Mouse (Mus musculus) ES-E14 (cell line): ENCODE measurements around the gene Klf9. TPM values are rescaled to one million over a fixed set of nuclear protein-coding genes. Genes with fewer than 3 reads are reported as not detected.
"Not testable (repeated sequence)": the region's sequence is repeated elsewhere in the genome, so short reads cannot be mapped to it uniquely, and the experiment has no call there.

Experiments used
- DNase-seq: peaks from one replicate; pipeline ENCODE4 v3.0.0-alpha.2; 2013; ENCODE audit warnings: low read depth, low spot score
- H3K27ac ChIP-seq: 2 replicates; pipeline ENCODE4 v1.5.1; 2012; ENCODE audit warnings: low read depth, mild to moderate bottlenecking, low read length, moderate library complexity, mixed read lengths; ENCODE audit not compliant: poor library complexity, insufficient read depth, severe bottlenecking
- H3K36me3 ChIP-seq: 2 replicates; pipeline ENCODE4 v1.6.1; 2012; ENCODE audit warnings: mild to moderate bottlenecking, low read length, moderate library complexity, mixed read lengths; ENCODE audit not compliant: control insufficient read depth, poor library complexity, insufficient read depth, severe bottlenecking
- H3K4me1 ChIP-seq, 2 experiments: fragments of 150-350 bp in 1 of 2; sonication (generic) in 1 of 2; 2 replicates each; pipeline ENCODE4 v1.6.1; 2012; ENCODE audit warnings: low read length in 2 of 2, mild to moderate bottlenecking in 1 of 2, mixed read lengths in 1 of 2; ENCODE audit not compliant: control insufficient read depth in 2 of 2, insufficient read depth in 2 of 2, poor library complexity in 1 of 2
- H3K4me3 ChIP-seq, 2 experiments: fragments of 150-350 bp in 1 of 2; sonication (generic) in 1 of 2; 2 replicates each; pipeline ENCODE4 v1.5.1; 2012; ENCODE audit warnings: low read length in 2 of 2, low read depth in 1 of 2, mild to moderate bottlenecking in 1 of 2, mixed read lengths in 1 of 2; ENCODE audit not compliant: insufficient read depth in 1 of 2, poor library complexity in 1 of 2, severe bottlenecking in 1 of 2
- H3K9ac ChIP-seq: 2 replicates; pipeline ENCODE4 v1.6.1; 2012; ENCODE audit warnings: low read depth, mild to moderate bottlenecking, low read length, mixed read lengths; ENCODE audit not compliant: poor library complexity, insufficient read depth, severe bottlenecking
- H3K9me3 ChIP-seq: fragments of 150-350 bp; sonication (generic); 2 replicates; pipeline ENCODE4 v1.6.1; 2012; ENCODE audit warnings: low read depth, mild to moderate bottlenecking, low read length; ENCODE audit not compliant: control insufficient read depth, insufficient read depth
- CHD2 ChIP-seq: IDR thresholded peaks from 2 replicates; pipeline ENCODE4 v1.6.1; 2014; ENCODE audit warnings: mild to moderate bottlenecking, low read depth, low read length, inconsistent platforms
- HCFC1 ChIP-seq: IDR thresholded peaks from 2 replicates; pipeline ENCODE4 v1.6.1; 2012; ENCODE audit warnings: low read length, inconsistent platforms, borderline replicate concordance; ENCODE audit not compliant: insufficient read depth
- MAFK ChIP-seq: IDR thresholded peaks from 2 replicates; pipeline ENCODE4 v1.6.1; 2014; ENCODE audit warnings: mild to moderate bottlenecking, low read depth, low read length, inconsistent platforms; ENCODE audit not compliant: insufficient read depth
- ZC3H11A ChIP-seq: IDR thresholded peaks from 2 replicates; pipeline ENCODE4 v1.6.1; 2012; ENCODE audit warnings: low read depth, mild to moderate bottlenecking, inconsistent platforms, low read length, borderline replicate concordance
- ZNF384 ChIP-seq: IDR thresholded peaks from 2 replicates; pipeline ENCODE4 v1.6.1; 2012; ENCODE audit warnings: low read depth, low read length, inconsistent platforms
- in situ Hi-C, 2 experiments: fragments of 600-800 bp; cut with MboI; formaldehyde crosslinking; loops; one replicate each; pipeline ENCODE4 v1.15.1; 2025; ENCODE audit warnings: low sequenced_read_pairs in 2 of 2, inconsistent platforms in 1 of 2; ENCODE audit not compliant: unreplicated experiment in 2 of 2
- total RNA-seq: library from RNA; depleted of rRNA; stranded (reverse); fragments of 300-350 nt; gene quantifications from 2 replicates; pipeline ENCODE4 v1.2.3, GENCODE M21; 2012

Gene Klf9
- total RNA-seq, 1 experiment, result 90.8 TPM

DNA sequence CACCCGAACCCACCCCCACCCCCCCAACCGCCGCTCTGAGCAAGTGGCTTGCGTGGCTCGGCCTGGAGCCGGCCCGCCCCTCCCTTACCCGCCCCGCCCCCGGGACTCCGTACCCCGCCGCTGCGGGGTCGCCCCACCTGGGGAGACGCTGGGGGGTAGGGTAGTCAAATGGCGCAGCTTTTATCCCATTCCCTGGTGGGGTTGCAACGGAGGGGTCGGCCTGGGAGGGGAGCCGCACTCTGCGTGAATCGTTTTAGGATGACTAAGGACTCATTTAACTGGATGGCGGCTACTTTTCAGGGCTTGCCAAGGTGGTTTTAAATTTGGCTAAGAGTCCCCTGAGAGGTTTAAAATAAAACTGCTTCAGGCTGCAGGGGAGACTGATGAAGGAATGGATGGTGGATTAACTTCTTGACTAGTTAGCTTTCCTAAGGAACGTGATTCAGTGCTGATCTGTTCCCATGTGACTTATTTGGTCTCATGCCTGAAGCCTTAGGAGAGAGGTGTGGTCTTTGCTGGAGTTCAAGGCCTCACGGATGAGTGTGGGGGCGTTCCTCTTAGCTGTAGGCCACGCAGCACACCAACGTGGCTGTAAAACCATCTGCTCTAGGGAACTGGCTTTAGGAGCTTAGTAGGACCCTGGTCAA, 1.5 kb downstream of the Klf9 start:
- Histone ChIP-seq H3K9me3 (no peaks in the 10 kb centered on the region), H3K9ac (peak overlapping the region; percentile 95), H3K4me1 (peaks cover 0 to 1% of the 10 kb centered on the region in 2 experiments; a peak in 2 of 4 replicates), H3K4me3 (peak overlapping the region; percentile 93 to 96), H3K36me3 (peaks cover 24% of the 10 kb centered on the region; the same call in 1 of the 2 replicates), H3K27ac (peak overlapping the region; percentile 95)
- DNase-seq, result no peak
- in situ Hi-C loops, result no loop called here
- no peak for TF ChIP-seq CHD2
- no peak for TF ChIP-seq MAFK
- no peak for TF ChIP-seq HCFC1
- TF ChIP-seq ZC3H11A, result no peak
- no peak for TF ChIP-seq ZNF384

DNA sequence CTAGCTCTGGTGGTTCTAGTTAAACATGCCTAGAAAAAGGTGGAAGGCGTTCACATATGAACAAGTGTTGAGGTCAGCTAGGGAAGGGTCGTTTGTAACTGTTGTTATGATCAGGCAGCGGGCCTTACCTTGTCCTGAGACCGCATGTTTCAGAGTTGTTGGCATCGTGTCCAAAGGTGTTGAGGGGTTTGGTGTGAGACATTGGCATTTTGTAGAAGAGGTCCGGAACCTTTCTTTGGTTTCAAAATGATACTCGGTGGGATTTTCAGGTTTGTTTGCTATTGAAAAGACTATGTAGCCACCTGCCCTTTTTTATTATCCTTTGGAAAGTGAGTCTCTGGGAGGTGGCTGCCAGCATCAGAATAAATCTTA, 2.0 kb downstream of the Klf9 start:
- in situ Hi-C loops, result no loop called here
- H3K4me1 ChIP-seq, result peaks cover 0 to 1% of the 10 kb centered on the region in 2 experiments; a peak in 2 of 4 replicates
- DNase-seq, result no peak
- H3K36me3 ChIP-seq, result peaks cover 26% of the 10 kb centered on the region
- H3K9me3 ChIP-seq, result no peaks in the 10 kb centered on the region
- H3K27ac ChIP-seq, result peak overlapping the region; percentile 64
- peak overlapping the region; percentile 93 to 96 for H3K4me3 ChIP-seq
- peak overlapping the region; percentile 95 for H3K9ac ChIP-seq
- TF ChIP-seq ZNF384 (no peak), MAFK (no peak), ZC3H11A (no peak), HCFC1 (no peak), CHD2 (no peak)

DNA sequence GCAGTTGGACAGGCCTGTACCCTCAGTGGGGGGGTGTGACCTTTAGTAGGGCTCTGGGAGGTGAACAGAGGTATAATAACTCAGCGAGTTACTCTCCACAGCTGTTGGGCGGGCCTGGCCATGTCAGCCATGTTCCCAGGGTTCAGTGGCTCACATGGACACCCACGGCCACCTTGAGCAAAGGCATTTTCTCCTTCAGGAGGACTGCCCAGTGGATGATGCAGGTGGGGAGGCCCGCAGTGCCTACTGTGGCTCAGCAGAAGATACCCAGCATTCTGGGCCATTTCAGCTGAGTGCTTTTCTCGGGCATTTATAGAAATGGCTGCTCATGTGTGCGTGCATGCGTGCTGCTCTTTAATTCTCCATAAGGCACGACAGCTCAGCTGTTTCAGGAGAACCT, 2.5 kb downstream of the Klf9 start:
- Histone ChIP-seq H3K9me3 (no peaks in the 10 kb centered on the region), H3K9ac (peak overlapping the region; percentile 95), H3K4me3 (peak overlapping the region; percentile 93 to 96), H3K36me3 (peaks cover 27% of the 10 kb centered on the region), H3K4me1 (peaks cover 0 to 1% of the 10 kb centered on the region in 2 experiments; a peak in 2 of 4 replicates), H3K27ac (peak overlapping the region; percentile 64; the same call in 1 of the 2 replicates)
- TF ChIP-seq CHD2 (no peak), ZC3H11A (no peak), ZNF384 (no peak), MAFK (no peak), HCFC1 (no peak)
- no peak for DNase-seq
- in situ Hi-C loops, result no loop called here

GRCm38 (mm10) chr19:23144031-23144430, 3.0 kb downstream of the Klf9 start:
- Histone ChIP-seq H3K4me1 (peaks cover 2 to 6% of the 10 kb centered on the region in 2 experiments), H3K9ac (peak overlapping the region; percentile 95; the same call in 1 of the 2 replicates), H3K4me3 (peak overlapping the region; percentile 93 to 96), H3K36me3 (peaks cover 27% of the 10 kb centered on the region), H3K27ac (peak overlapping the region; percentile 64; the same call in 1 of the 2 replicates), H3K9me3 (no peaks in the 10 kb centered on the region)
- no peak for DNase-seq
- in situ Hi-C loops, result no loop called here
- no peak for TF ChIP-seq CHD2
- TF ChIP-seq ZC3H11A, result no peak
- TF ChIP-seq ZNF384, result no peak
- no peak for TF ChIP-seq HCFC1
- TF ChIP-seq MAFK, result no peak

GRCm38 (mm10) chr19:23145146-23145545, 4.1 kb downstream of the Klf9 start:
- DNase-seq, result no peak
- Histone ChIP-seq H3K9ac (no peak overlapping the region), H3K36me3 (peaks cover 27% of the 10 kb centered on the region), H3K4me1 (peaks cover 5 to 14% of the 10 kb centered on the region in 2 experiments), H3K9me3 (no peaks in the 10 kb centered on the region), H3K4me3 (peak overlapping the region; percentile 93 to 96), H3K27ac (no peak overlapping the region)
- in situ Hi-C loops, result no loop called here
- TF ChIP-seq ZC3H11A (no peak), HCFC1 (no peak)

- H3K9ac ChIP-seq, H3K27ac ChIP-seq, H3K9me3 ChIP-seq, DNase-seq, in situ Hi-C loops: not testable (repeated sequence)
- peaks cover 27% of the 10 kb centered on the region for H3K36me3 ChIP-seq
- H3K4me3 ChIP-seq, result peak overlapping the region; percentile 93 to 96
- H3K4me1 ChIP-seq, result peaks cover 5 to 18% of the 10 kb centered on the region in 2 experiments
Observed at GRCm38 (mm10) chr19:23145575-23145974, 4.5 kb downstream of the Klf9 start.
